Mouse (Mus musculus): ENCODE results near the gene Unc5c.

DNA sequence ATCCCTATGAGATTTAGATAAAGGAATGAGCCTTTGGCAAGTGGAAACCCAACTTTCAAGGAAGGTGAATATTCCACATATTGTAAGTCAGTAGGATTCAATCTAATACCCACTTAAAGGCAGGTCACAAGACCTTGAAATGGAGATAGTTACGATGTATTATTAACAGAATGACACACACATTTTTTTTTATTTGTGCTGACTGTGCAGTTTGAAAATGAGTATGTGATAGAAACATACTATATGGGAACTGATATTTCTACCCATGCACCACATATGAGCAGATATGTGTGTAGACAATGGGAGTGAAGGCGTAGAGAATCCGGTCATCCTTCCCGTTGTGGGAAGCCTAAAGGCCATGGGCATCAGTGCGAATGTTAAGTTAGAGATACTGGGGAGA is 419.2 kb downstream of the Unc5c start:
- TF ChIP-seq NELFE (IDR thresholded peaks at IDR 0.05; ENCODE audit: low read depth, low read length) (no peak), MAX (IDR thresholded peaks at IDR 0.05; ENCODE audit: low read length) (no peak), ZNF384 (IDR thresholded peaks at IDR 0.05; ENCODE audit: low read depth, low read length) (no peak), EP300 (IDR thresholded peaks at IDR 0.05; ENCODE audit: low read depth in 1 of 2, low read length in 2 of 2) (no peak), TAL1 (IDR thresholded peaks at IDR 0.05; ENCODE audit: low read length) (no peak), CTCF (IDR thresholded peaks at IDR 0.05 in 2 of 3, conservative IDR thresholded peaks at IDR 0.05 in 1 of 3; ENCODE audit: control insufficient read depth in 1 of 3, insufficient read depth in 1 of 3, low read depth in 2 of 3, low read length in 3 of 3, poor library complexity in 1 of 3, severe bottlenecking in 1 of 3) (no peak), POLR2A (IDR thresholded peaks at IDR 0.05; ENCODE audit: control insufficient read depth in 1 of 2, insufficient read depth in 1 of 2, low read depth in 1 of 2, low read length in 2 of 2, poor library complexity in 1 of 2) (no peak), MXI1 (IDR thresholded peaks at IDR 0.05; ENCODE audit: low read depth, low read length) (no peak), MAZ (IDR thresholded peaks at IDR 0.05; ENCODE audit: low read depth, low read length) (no peak), CHD1 (IDR thresholded peaks at IDR 0.05; ENCODE audit: low read depth, low read length) (no peak), ZKSCAN1 (IDR thresholded peaks at IDR 0.05; ENCODE audit: low read depth, low read length) (no peak)
